Mouse (Mus musculus) kidney, postnatal 0 days (tissue): ENCODE measurements at regions not wholly inside any gene's neighbourhood (a gene's known extent, or its start where the extent isn't known, plus 50 kb on each side); places are given as distances from the start of the nearest gene placed in this dataset.

Experiments
- ATAC-seq: fragments of 200-750 bp; cut with Nextera tagmentation; replicated peaks from 2 replicates; pipeline ENCODE4 v1.8.0; 2017; ENCODE audit warnings: low read depth, moderate number of reproducible peaks, moderate TSS enrichment, moderate library complexity; ENCODE audit not compliant: low FRiP score
- DNase-seq: peaks from one replicate; pipeline ENCODE4 v3.0.0-alpha.2; 2016; ENCODE audit warnings: low spot score
- H3K27ac ChIP-seq: fragments of 300-500 bp; sonication (generic); 2 replicates; pipeline ENCODE4 v1.5.1; 2014; ENCODE audit warnings: mild to moderate bottlenecking
- H3K27me3 ChIP-seq: fragments of 300-500 bp; sonication (generic); 2 replicates; pipeline ENCODE4 v1.6.1; 2014; ENCODE audit warnings: low read length, mixed read lengths; ENCODE audit not compliant: insufficient read depth
- H3K36me3 ChIP-seq: fragments of 300-500 bp; sonication (generic); 2 replicates; pipeline ENCODE4 v1.6.1; 2014; ENCODE audit warnings: low read length, mixed read lengths; ENCODE audit not compliant: insufficient read depth
- H3K4me1 ChIP-seq: fragments of 300-500 bp; sonication (generic); replicated peaks from 2 replicates; pipeline ENCODE4 v1.6.1; 2014; ENCODE audit warnings: antibody characterized with exemption, low read length, mixed read lengths; ENCODE audit not compliant: insufficient read depth
- H3K4me2 ChIP-seq: fragments of 300-500 bp; sonication (generic); 2 replicates; pipeline ENCODE4 v1.6.1; 2014; ENCODE audit warnings: mild to moderate bottlenecking, low read length, moderate library complexity, mixed read lengths
- H3K4me3 ChIP-seq: fragments of 300-500 bp; sonication (generic); replicated peaks from 2 replicates; pipeline ENCODE4 v1.5.1; 2014; ENCODE audit warnings: low read depth, low read length
- H3K9ac ChIP-seq: fragments of 300-500 bp; sonication (generic); 2 replicates; pipeline ENCODE4 v1.6.1; 2014; ENCODE audit warnings: low read depth, low read length
- H3K9me3 ChIP-seq: fragments of 300-500 bp; sonication (generic); replicated peaks from 2 replicates; pipeline ENCODE4 v1.6.1; 2016; ENCODE audit warnings: low read length, inconsistent platforms, mixed read lengths
- CTCF ChIP-seq: IDR thresholded peaks from 2 replicates; pipeline ENCODE4 v1.5.1; 2016; ENCODE audit warnings: antibody characterized with exemption, low read depth, mild to moderate bottlenecking, moderate library complexity
- WGBS: fragments of 180-500 bp; shearing (Covaris S2); extraction: QIAGEN DNeasy Blood & Tissue Kit; methylation state at CpG from one replicate; pipeline ENCODE4 v1.1.7; 2014; 5-methylcytosine and 5-hydroxymethylcytosine counted together

GRCm38 (mm10) chr4:72324913-72325312, 124.2 kb upstream of the Tle1 start:
- no peaks in the 10 kb centered on the region for H3K9me3 ChIP-seq
- TF ChIP-seq CTCF = no peak
- no peaks in the 10 kb centered on the region for H3K4me1 ChIP-seq
- no peaks in the 10 kb centered on the region for H3K36me3 ChIP-seq
- H3K4me2 ChIP-seq = no peak overlapping the region
- ATAC-seq (no peak), DNase-seq (no peak)
- no peak overlapping the region for H3K4me3 ChIP-seq
- H3K9ac ChIP-seq = no peak overlapping the region
- no peak overlapping the region for H3K27ac ChIP-seq
- no peaks in the 10 kb centered on the region for H3K27me3 ChIP-seq

DNA sequence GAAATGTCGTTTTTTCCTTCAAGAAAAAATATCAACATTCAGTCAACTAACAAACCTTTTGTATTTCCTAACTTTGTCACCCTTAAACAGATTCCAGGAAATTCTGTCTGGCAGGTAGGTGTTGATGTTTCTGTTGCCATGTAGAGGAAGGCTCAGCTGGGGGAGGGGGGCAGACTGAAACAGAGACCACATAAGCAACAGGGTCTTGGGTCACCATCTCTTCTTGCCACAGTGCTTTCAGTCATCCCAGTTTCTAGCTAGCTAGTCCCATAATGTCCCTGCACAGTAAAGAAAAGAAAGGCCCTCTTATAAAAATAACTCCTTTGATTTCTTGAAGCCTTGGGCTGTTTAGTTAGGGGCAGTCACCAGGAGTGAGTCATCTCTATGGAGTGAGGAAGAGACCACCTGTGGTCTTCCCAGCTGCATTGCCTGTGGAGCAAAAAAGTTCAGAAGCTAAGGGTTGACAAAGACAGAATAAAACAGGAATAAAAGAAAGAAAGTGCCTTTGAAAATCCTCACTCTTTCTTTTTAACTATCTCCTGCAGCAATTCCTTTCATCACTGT, 84.5 kb upstream of the Tle1 start:
- H3K9me3 ChIP-seq = no peaks in the 10 kb centered on the region
- no peak overlapping the region for H3K27ac ChIP-seq
- H3K27me3 ChIP-seq = no peaks in the 10 kb centered on the region
- no peak for TF ChIP-seq CTCF
- no peak overlapping the region for H3K4me3 ChIP-seq
- H3K4me2 ChIP-seq = no peak overlapping the region
- no peak overlapping the region for H3K9ac ChIP-seq
- WGBS = 26% methylated on average over 1 of the region's 1 CpGs
- DNase-seq (no peak), ATAC-seq (no peak)
- H3K4me1 ChIP-seq = no peaks in the 10 kb centered on the region
- no peaks in the 10 kb centered on the region for H3K36me3 ChIP-seq

DNA sequence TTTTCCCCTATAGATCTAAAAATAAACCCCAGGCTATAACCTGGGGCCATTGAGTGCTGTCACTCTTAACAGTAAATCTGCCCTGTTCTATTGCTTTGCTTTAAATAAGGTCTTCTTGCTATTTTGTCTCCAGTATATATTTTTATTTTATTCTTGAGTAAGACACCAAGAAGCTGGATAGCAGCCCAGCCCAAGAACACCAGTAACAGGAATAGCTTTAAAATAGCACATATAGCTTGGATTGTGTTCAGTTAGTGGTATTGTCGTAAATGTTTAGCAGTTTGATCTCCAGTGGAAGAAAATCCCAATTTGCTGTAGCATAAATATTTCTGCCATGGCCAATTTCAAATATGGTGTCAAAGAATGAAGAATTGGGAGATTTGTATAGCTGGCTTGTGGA, 49.8 kb upstream of the Tle1 start:
- Histone ChIP-seq H3K4me1 (no peaks in the 10 kb centered on the region), H3K27ac (no peak overlapping the region), H3K4me2 (no peak overlapping the region), H3K9ac (no peak overlapping the region), H3K4me3 (no peak overlapping the region), H3K9me3 (no peaks in the 10 kb centered on the region), H3K36me3 (no peaks in the 10 kb centered on the region), H3K27me3 (no peaks in the 10 kb centered on the region)
- 65% methylated on average over 1 of the region's 1 CpGs for whole genome bisulfite sequencing
- DNase-seq (no peak), ATAC-seq (no peak)
- no peak for TF ChIP-seq CTCF
